Mouse (Mus musculus): Measurements from ENCODE around the gene Gucy2c. TPM values are rescaled to one million over a fixed set of nuclear protein-coding genes. Genes with fewer than 3 reads are reported as not detected.
A peak's percentile ranks its signal among the peaks of the same experiment; 100 is the strongest.

Gucy2c gene
- polyA plus RNA-seq, 1 experiment from 2014 or later = 78.4 TPM

DNA sequence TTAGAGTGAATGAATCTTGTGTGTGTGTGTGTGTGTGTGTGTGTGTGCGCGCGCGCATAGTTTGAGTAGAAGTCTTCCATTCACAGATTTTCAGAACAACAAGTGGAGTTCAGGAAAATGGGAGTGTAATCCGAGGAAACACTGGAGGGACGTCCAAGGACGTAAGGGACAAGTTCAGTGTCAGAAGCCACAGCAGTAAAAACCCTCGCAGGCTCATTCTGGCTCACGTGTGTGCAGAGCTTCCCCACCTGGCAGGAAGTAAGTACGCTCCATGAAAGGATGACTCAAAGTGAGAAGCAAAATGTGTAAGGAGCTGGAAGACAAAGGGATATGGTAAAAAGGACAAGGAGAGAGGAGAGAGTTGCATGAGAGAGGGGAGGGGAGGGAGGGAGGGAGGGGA lies 40.3 kb downstream of the Gucy2c start:
- WGBS = 87% methylated on average over 10 of the region's 10 CpGs
- no peak overlapping the region for H3K27ac ChIP-seq (ENCODE audit: low read depth, low read length)
- no peak overlapping the region for H3K4me2 ChIP-seq (replicated peaks; ENCODE audit: low read depth)
- no peaks in the 10 kb centered on the region for H3K9me3 ChIP-seq (ENCODE audit: control insufficient read depth)
- H3K9ac ChIP-seq (ENCODE audit: low read depth, low read length) = no peak overlapping the region
- H3K36me3 ChIP-seq (ENCODE audit: control insufficient read depth, insufficient read depth) = peaks cover 39% of the 10 kb centered on the region
- no peak overlapping the region for H3K4me3 ChIP-seq (ENCODE audit: low read depth, low read length)
- no peak for TF ChIP-seq CTCF (IDR thresholded peaks at IDR 0.05; ENCODE audit: low read depth)
- no peak for ATAC-seq
- no peaks in the 10 kb centered on the region for H3K4me1 ChIP-seq (replicated peaks; ENCODE audit: control insufficient read depth, insufficient read depth, low read length)
- H3K27me3 ChIP-seq (replicated peaks; ENCODE audit: control insufficient read depth, insufficient read depth, low read length) = no peaks in the 10 kb centered on the region

- ATAC-seq = no peak
- peaks cover 45% of the 10 kb centered on the region for H3K36me3 ChIP-seq (ENCODE audit: control insufficient read depth, insufficient read depth)
- H3K4me1 ChIP-seq (replicated peaks; ENCODE audit: control insufficient read depth, insufficient read depth, low read length) = peaks cover 5% of the 10 kb centered on the region; the same call in 1 of the 2 replicates
- H3K4me3 ChIP-seq (ENCODE audit: low read depth, low read length) = no peak overlapping the region
- TF ChIP-seq CTCF (IDR thresholded peaks at IDR 0.05; ENCODE audit: low read depth) = no peak
- no peaks in the 10 kb centered on the region for H3K9me3 ChIP-seq (ENCODE audit: control insufficient read depth)
- H3K9ac ChIP-seq (ENCODE audit: low read depth, low read length) = no peak overlapping the region
- H3K27ac ChIP-seq (ENCODE audit: low read depth, low read length) = no peak overlapping the region
- WGBS = 82% methylated on average over 7 of the region's 7 CpGs
- H3K27me3 ChIP-seq (replicated peaks; ENCODE audit: control insufficient read depth, insufficient read depth, low read length) = no peaks in the 10 kb centered on the region
- H3K4me2 ChIP-seq (replicated peaks; ENCODE audit: low read depth) = no peak overlapping the region
Observed at GRCm38 (mm10) chr6:136735766-136736165, 45.8 kb downstream of the Gucy2c start.

- Histone ChIP-seq H3K36me3 (ENCODE audit: control insufficient read depth, insufficient read depth) (peaks cover 48% of the 10 kb centered on the region; the same call in 1 of the 2 replicates), H3K4me1 (replicated peaks; ENCODE audit: control insufficient read depth, insufficient read depth, low read length) (peaks cover 6% of the 10 kb centered on the region; the same call in 1 of the 2 replicates), H3K9me3 (ENCODE audit: control insufficient read depth) (no peaks in the 10 kb centered on the region), H3K27ac (ENCODE audit: low read depth, low read length) (no peak overlapping the region), H3K4me3 (ENCODE audit: low read depth, low read length) (no peak overlapping the region), H3K9ac (ENCODE audit: low read depth, low read length) (no peak overlapping the region), H3K27me3 (replicated peaks; ENCODE audit: control insufficient read depth, insufficient read depth, low read length) (no peaks in the 10 kb centered on the region), H3K4me2 (replicated peaks; ENCODE audit: low read depth) (no peak overlapping the region)
- no peak for ATAC-seq
- no peak for TF ChIP-seq CTCF (IDR thresholded peaks at IDR 0.05; ENCODE audit: low read depth)
- 93% methylated on average over 14 of the region's 14 CpGs for WGBS
Observed at GRCm38 (mm10) chr6:136728144-136728543, 53.4 kb downstream of the Gucy2c start.

DNA sequence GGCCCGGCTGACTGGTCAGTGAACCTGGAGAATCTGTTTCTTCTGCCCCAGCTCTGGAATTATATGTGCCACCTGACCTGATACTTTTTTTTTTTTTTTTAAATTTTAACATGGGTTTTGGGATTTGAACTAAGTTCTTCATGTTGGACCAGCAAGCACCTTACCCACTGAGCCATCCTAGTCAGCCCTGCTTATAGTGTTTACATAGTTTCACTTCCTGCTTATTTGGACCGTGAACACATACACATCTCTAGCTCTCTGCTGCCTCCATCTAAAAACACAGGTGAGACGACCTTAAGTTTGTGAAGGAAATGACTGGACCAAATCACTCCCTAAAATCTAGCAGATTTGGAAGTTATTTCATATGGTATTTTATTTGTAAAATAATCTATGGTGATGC lies 58.4 kb downstream of the Gucy2c start:
- Histone ChIP-seq H3K4me3 (ENCODE audit: low read depth, low read length) (no peak overlapping the region), H3K4me2 (replicated peaks; ENCODE audit: low read depth) (no peak overlapping the region), H3K9ac (ENCODE audit: low read depth, low read length) (no peak overlapping the region), H3K9me3 (ENCODE audit: control insufficient read depth) (no peaks in the 10 kb centered on the region), H3K4me1 (replicated peaks; ENCODE audit: control insufficient read depth, insufficient read depth, low read length) (no peaks in the 10 kb centered on the region), H3K27me3 (replicated peaks; ENCODE audit: control insufficient read depth, insufficient read depth, low read length) (no peaks in the 10 kb centered on the region), H3K27ac (ENCODE audit: low read depth, low read length) (no peak overlapping the region), H3K36me3 (ENCODE audit: control insufficient read depth, insufficient read depth) (peaks cover 53% of the 10 kb centered on the region)
- no peak for TF ChIP-seq CTCF (IDR thresholded peaks at IDR 0.05; ENCODE audit: low read depth)
- WGBS = 66% methylated on average over 3 of the region's 3 CpGs
- ATAC-seq = no peak

- Histone ChIP-seq H3K9me3 (ENCODE audit: control insufficient read depth) (no peaks in the 10 kb centered on the region), H3K27me3 (replicated peaks; ENCODE audit: control insufficient read depth, insufficient read depth, low read length) (no peaks in the 10 kb centered on the region), H3K4me2 (replicated peaks; ENCODE audit: low read depth) (no peak overlapping the region), H3K36me3 (ENCODE audit: control insufficient read depth, insufficient read depth) (peaks cover 47% of the 10 kb centered on the region), H3K4me1 (replicated peaks; ENCODE audit: control insufficient read depth, insufficient read depth, low read length) (no peaks in the 10 kb centered on the region), H3K27ac (ENCODE audit: low read depth, low read length) (no peak overlapping the region), H3K4me3 (ENCODE audit: low read depth, low read length) (no peak overlapping the region), H3K9ac (ENCODE audit: low read depth, low read length) (no peak overlapping the region)
- 0 out of 2 replicates have a peak, but pooled peaks have one; percentile 26 for ATAC-seq
- no peak for TF ChIP-seq CTCF (IDR thresholded peaks at IDR 0.05; ENCODE audit: low read depth)
- 81% methylated on average over 7 of the region's 7 CpGs for WGBS
Observed at GRCm38 (mm10) chr6:136722565-136722964, 59.0 kb downstream of the Gucy2c start.

- no peak for ATAC-seq
- Histone ChIP-seq H3K4me3 (ENCODE audit: low read depth, low read length) (no peak overlapping the region), H3K27ac (ENCODE audit: low read depth, low read length) (no peak overlapping the region), H3K4me1 (replicated peaks; ENCODE audit: control insufficient read depth, insufficient read depth, low read length) (no peaks in the 10 kb centered on the region), H3K9me3 (ENCODE audit: control insufficient read depth) (no peaks in the 10 kb centered on the region), H3K9ac (ENCODE audit: low read depth, low read length) (no peak overlapping the region), H3K36me3 (ENCODE audit: control insufficient read depth, insufficient read depth) (peaks cover 40% of the 10 kb centered on the region), H3K4me2 (replicated peaks; ENCODE audit: low read depth) (no peak overlapping the region), H3K27me3 (replicated peaks; ENCODE audit: control insufficient read depth, insufficient read depth, low read length) (no peaks in the 10 kb centered on the region)
- TF ChIP-seq CTCF (IDR thresholded peaks at IDR 0.05; ENCODE audit: low read depth) = peak; percentile 84
- 58% methylated on average over 6 of the region's 6 CpGs for WGBS
Observed at GRCm38 (mm10) chr6:136721925-136722324, 59.6 kb downstream of the Gucy2c start.

DNA sequence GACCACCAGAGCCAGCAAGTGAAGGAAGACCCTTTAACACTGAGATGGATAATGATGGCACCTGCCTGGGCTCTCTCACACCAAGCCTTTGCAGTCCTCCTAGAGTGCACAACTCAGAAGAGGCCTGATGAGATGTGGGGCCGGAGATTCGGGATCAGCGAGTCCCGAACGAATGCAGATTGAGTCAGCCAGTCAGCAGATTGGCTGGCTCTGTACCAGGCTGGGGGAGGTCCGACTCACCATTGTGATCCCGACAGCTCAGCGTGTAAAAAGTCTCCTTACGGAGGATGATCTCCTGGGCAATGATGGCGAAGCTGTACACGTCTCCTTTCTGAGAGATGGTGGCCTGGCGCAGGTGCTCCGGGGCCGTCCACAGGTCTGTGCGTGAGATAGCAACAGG lies 61.1 kb downstream of the Gucy2c start:
- H3K9me3 ChIP-seq (ENCODE audit: control insufficient read depth) = no peaks in the 10 kb centered on the region
- H3K4me2 ChIP-seq (replicated peaks; ENCODE audit: low read depth) = no peak overlapping the region
- no peak overlapping the region for H3K27ac ChIP-seq (ENCODE audit: low read depth, low read length)
- no peaks in the 10 kb centered on the region for H3K4me1 ChIP-seq (replicated peaks; ENCODE audit: control insufficient read depth, insufficient read depth, low read length)
- 89% methylated on average over 15 of the region's 15 CpGs for WGBS
- ATAC-seq = no peak
- no peak overlapping the region for H3K9ac ChIP-seq (ENCODE audit: low read depth, low read length)
- H3K36me3 ChIP-seq (ENCODE audit: control insufficient read depth, insufficient read depth) = peaks cover 35% of the 10 kb centered on the region
- no peak for TF ChIP-seq CTCF (IDR thresholded peaks at IDR 0.05; ENCODE audit: low read depth)
- H3K27me3 ChIP-seq (replicated peaks; ENCODE audit: control insufficient read depth, insufficient read depth, low read length) = no peaks in the 10 kb centered on the region
- H3K4me3 ChIP-seq (ENCODE audit: low read depth, low read length) = no peak overlapping the region

Measured in intestine, postnatal 0 days (tissue).